Mouse (Mus musculus) kidney, embryonic 14.5 days (tissue): ENCODE results near the gene Mef2a. TPM values are rescaled to one million over a fixed set of nuclear protein-coding genes. Genes with fewer than 3 reads are reported as not detected.

ENCODE experiments used
- ATAC-seq: fragments of 200-750 bp; cut with Nextera tagmentation; 2 replicates; pipeline ENCODE4 v1.8.0; 2017; ENCODE audit warnings: moderate number of reproducible peaks, mild to moderate bottlenecking, moderate TSS enrichment, moderate library complexity; ENCODE audit not compliant: low FRiP score, low TSS enrichment
- H3K27ac ChIP-seq: fragments of 300-500 bp; sonication (generic); 2 replicates; pipeline ENCODE4 v1.5.1; 2014; ENCODE audit warnings: low read depth, mild to moderate bottlenecking, low read length, moderate library complexity, mixed read lengths
- H3K27me3 ChIP-seq: fragments of 300-500 bp; sonication (generic); 2 replicates; pipeline ENCODE4 v1.6.1; 2014; ENCODE audit warnings: mild to moderate bottlenecking, low read length; ENCODE audit not compliant: control insufficient read depth, insufficient read depth
- H3K36me3 ChIP-seq: fragments of 300-500 bp; sonication (generic); 2 replicates; pipeline ENCODE4 v1.6.1; 2014; ENCODE audit warnings: low read length, mixed read lengths; ENCODE audit not compliant: control insufficient read depth, insufficient read depth
- H3K4me1 ChIP-seq: fragments of 300-500 bp; sonication (generic); 2 replicates; pipeline ENCODE4 v1.6.1; 2014; ENCODE audit warnings: low read length, mixed read lengths; ENCODE audit not compliant: control insufficient read depth, insufficient read depth
- H3K4me2 ChIP-seq: fragments of 300-500 bp; sonication (generic); replicated peaks from 2 replicates; pipeline ENCODE4 v1.6.1; 2014; ENCODE audit warnings: low read depth, mild to moderate bottlenecking, low read length
- H3K4me3 ChIP-seq: fragments of 300-500 bp; sonication (generic); 2 replicates; pipeline ENCODE4 v1.5.1; 2014; ENCODE audit warnings: mild to moderate bottlenecking, low read length
- H3K9ac ChIP-seq: fragments of 300-500 bp; sonication (generic); 2 replicates; pipeline ENCODE4 v1.6.1; 2014; ENCODE audit warnings: low read depth, mild to moderate bottlenecking, low read length, moderate library complexity
- H3K9me3 ChIP-seq: fragments of 300-500 bp; sonication (generic); 2 replicates; pipeline ENCODE4 v1.6.1; 2016; ENCODE audit warnings: low read length; ENCODE audit not compliant: control insufficient read depth
- WGBS: fragments of 180-500 bp; shearing (Covaris S2); extraction: QIAGEN DNeasy Blood & Tissue Kit; methylation state at CpG from one replicate; pipeline ENCODE4 v1.1.7; 2014; 5-methylcytosine and 5-hydroxymethylcytosine counted together
- polyA plus RNA-seq: library from polyadenylated mRNA; unstranded; fragments of >200 nt; fragmentation: Nextera tagmentation; extraction: Ambion mirVana; gene quantifications from 2 replicates; pipeline ENCODE4 v1.2.1, GENCODE M21; 2014

The Mef2a gene
- polyA plus RNA-seq, 1 experiment from 2014 or later: 45.6 TPM

- H3K9ac ChIP-seq: no peak overlapping the region
- H3K27me3 ChIP-seq: no peaks in the 10 kb centered on the region
- H3K4me2 ChIP-seq: no peak overlapping the region
- no peaks in the 10 kb centered on the region for H3K9me3 ChIP-seq
- ATAC-seq: no peak
- no peaks in the 10 kb centered on the region for H3K4me1 ChIP-seq
- no peak overlapping the region for H3K4me3 ChIP-seq
- no peak overlapping the region for H3K27ac ChIP-seq
- no peaks in the 10 kb centered on the region for H3K36me3 ChIP-seq
- WGBS: 71% methylated on average over 3 of the region's 3 CpGs
Observed at GRCm38 (mm10) chr7:67203625-67204024, 169.0 kb downstream of the Mef2a start.

- H3K27ac ChIP-seq: no peak overlapping the region
- H3K4me3 ChIP-seq: no peak overlapping the region
- no peaks in the 10 kb centered on the region for H3K27me3 ChIP-seq
- no peak overlapping the region for H3K4me2 ChIP-seq
- no peaks in the 10 kb centered on the region for H3K9me3 ChIP-seq
- 17% methylated on average over 10 of the region's 10 CpGs for WGBS
- no peak for ATAC-seq
- H3K36me3 ChIP-seq: no peaks in the 10 kb centered on the region
- H3K4me1 ChIP-seq: no peaks in the 10 kb centered on the region
- H3K9ac ChIP-seq: no peak overlapping the region
Observed at GRCm38 (mm10) chr7:67199412-67199811, 173.2 kb downstream of the Mef2a start.

GRCm38 (mm10) chr7:67183786-67184185 lies 188.9 kb downstream of the Mef2a start:
- WGBS: 16% methylated on average over 4 of the region's 4 CpGs
- H3K36me3 ChIP-seq: no peaks in the 10 kb centered on the region
- H3K9me3 ChIP-seq: no peaks in the 10 kb centered on the region
- ATAC-seq: no peak
- no peaks in the 10 kb centered on the region for H3K27me3 ChIP-seq
- H3K4me2 ChIP-seq: no peak overlapping the region
- H3K27ac ChIP-seq: no peak overlapping the region
- H3K4me1 ChIP-seq: no peaks in the 10 kb centered on the region
- no peak overlapping the region for H3K9ac ChIP-seq
- H3K4me3 ChIP-seq: no peak overlapping the region

Other genes with a start within 250 kb of the Mef2a start
- 9.4 and 12.7 TPM in 2 replicates for gene Lysmd4, start 150.3 kb downstream of the Mef2a start, polyA plus RNA-seq